Comparison of ENCODE assay signal across 19 mouse cellular contexts in the genomic region with DNA sequence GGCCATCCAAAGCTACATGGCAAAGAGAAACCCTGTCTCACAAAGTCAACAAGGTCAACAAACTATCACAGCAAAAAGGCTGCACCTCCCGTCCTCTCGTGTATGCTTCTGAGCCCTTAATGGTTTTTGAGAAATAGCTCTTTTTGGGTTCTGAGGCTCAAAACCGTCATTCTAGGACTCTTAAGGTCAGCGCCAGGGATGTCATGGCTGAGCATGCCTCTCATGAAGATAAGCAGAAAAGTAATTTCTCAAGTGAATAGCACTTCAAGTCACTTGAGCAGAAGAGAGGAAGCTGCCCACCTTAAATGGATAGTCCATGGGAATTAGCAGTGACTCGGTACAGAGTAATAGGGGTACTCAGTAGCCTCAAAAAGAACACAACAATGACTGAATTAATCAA.
DNase-seq lines count a peak whose midpoint lies in the region; ATAC-seq lines count a peak whose summit lies in the region.
"Had no signal": no experiment of that assay in that cellular context is flagged by ENCODE, and none has a peak within 500 bp of the region (broad histone marks: within the 10 kb centered on the region; RNA-seq: fewer than 3 reads in every experiment).

No protein-coding gene starts in this region.

- H3K4me2 ChIP-seq in heart, embryonic 11.5 days = no peak overlapping the region
- H3K4me2 ChIP-seq in midbrain, embryonic 11.5 days = no peak overlapping the region

- no peaks in the 10 kb centered on the region for H3K9me3 ChIP-seq in heart, embryonic 11.5 days (replicated peaks; ENCODE audit: control insufficient read depth, low read length)
- H3K9me3 ChIP-seq in midbrain, embryonic 11.5 days (ENCODE audit: control insufficient read depth, low read length) = no peaks in the 10 kb centered on the region
- no peaks in the 10 kb centered on the region for H3K9me3 ChIP-seq in midbrain, embryonic 10.5 days (replicated peaks)
- H3K9me3 ChIP-seq: G1E had no signal

- DNase-seq in heart, adult 11 months = peak; percentile 58
- peak; percentile 56 for DNase-seq in midbrain, embryonic 11.5 days (ENCODE audit: low spot score, missing footprints)
- no peak for DNase-seq in midbrain, embryonic 10.5 days (ENCODE audit: low spot score)
- DNase-seq: adrenal gland, adult 2 months; adrenal gland, adult 8-10 months; adrenal gland, postnatal 10 days; adrenal gland, postnatal 14 days; adrenal gland, postnatal 25 days; adrenal gland, postnatal 36 days; B cell, adult 2 months; cerebellum, adult 11 months; cerebellum, adult 11-12 months; cerebellum, adult 18-20 months had no signal

- no peak overlapping the region for H3K27ac ChIP-seq in heart, embryonic 11.5 days (ENCODE audit: low read depth, low read length)
- no peak overlapping the region for H3K27ac ChIP-seq in midbrain, embryonic 11.5 days (ENCODE audit: low read depth, low read length)
- H3K27ac ChIP-seq in midbrain, embryonic 10.5 days (replicated peaks) = no peak overlapping the region

- ATAC-seq in heart, embryonic 11.5 days (replicated peaks; ENCODE audit: insufficient number of reproducible peaks, low FRiP score, low TSS enrichment) = no peak
- no peak for ATAC-seq in midbrain, embryonic 11.5 days (ENCODE audit: low FRiP score)
- ATAC-seq: activated CD4-positive, CD25-positive, alpha-beta regulatory T cell, adult 4 months; CD4-positive, CD25-positive, alpha-beta regulatory T cell, adult 4 months; Patski had no signal

- no peaks in the 10 kb centered on the region for H3K36me3 ChIP-seq in heart, embryonic 11.5 days (ENCODE audit: control insufficient read depth, insufficient read depth, low read length)
- no peaks in the 10 kb centered on the region for H3K36me3 ChIP-seq in midbrain, embryonic 11.5 days (ENCODE audit: control insufficient read depth, insufficient read depth, low read length)
- H3K36me3 ChIP-seq in midbrain, embryonic 10.5 days = no peaks in the 10 kb centered on the region
- H3K36me3 ChIP-seq: G1E had no signal

- WGBS in heart, embryonic 11.5 days (ENCODE audit: insufficient replicate concordance) = 73% methylated on average over 5 of the region's 5 CpGs
- WGBS in midbrain, embryonic 11.5 days = 87% methylated on average over 5 of the region's 5 CpGs
- 88% methylated on average over 5 of the region's 5 CpGs for WGBS in midbrain, embryonic 10.5 days

- no peak overlapping the region for H3K9ac ChIP-seq in heart, embryonic 11.5 days (ENCODE audit: low read depth, low read length)
- no peak overlapping the region for H3K9ac ChIP-seq in midbrain, embryonic 11.5 days (ENCODE audit: low read length)

- no peaks in the 10 kb centered on the region for H3K4me1 ChIP-seq in heart, embryonic 11.5 days (ENCODE audit: control insufficient read depth, insufficient read depth, low read length)
- H3K4me1 ChIP-seq in midbrain, embryonic 11.5 days (ENCODE audit: control insufficient read depth, insufficient read depth, low read length) = no peaks in the 10 kb centered on the region; the same call in none of the 2 replicates
- peaks cover 16% of the 10 kb centered on the region for H3K4me1 ChIP-seq in midbrain, embryonic 10.5 days

- H3K4me3 ChIP-seq in heart, embryonic 11.5 days (ENCODE audit: low read depth, low read length) = no peak overlapping the region
- no peak overlapping the region for H3K4me3 ChIP-seq in midbrain, embryonic 11.5 days (ENCODE audit: low read depth, low read length)
- no peak overlapping the region for H3K4me3 ChIP-seq in midbrain, embryonic 10.5 days

- H3K27me3 ChIP-seq in heart, embryonic 11.5 days (ENCODE audit: control insufficient read depth, insufficient read depth, low read length) = no peaks in the 10 kb centered on the region
- no peaks in the 10 kb centered on the region; the same call in 1 of the 2 replicates for H3K27me3 ChIP-seq in midbrain, embryonic 11.5 days (ENCODE audit: control insufficient read depth, insufficient read depth, low read length)
- peaks cover 53% of the 10 kb centered on the region for H3K27me3 ChIP-seq in midbrain, embryonic 10.5 days (ENCODE audit: low read depth, poor library complexity, severe bottlenecking)
- H3K27me3 ChIP-seq: CH12.LX, Patski had no signal
